Mouse (Mus musculus): ENCODE data around the gene Hepacam. TPM values are rescaled to one million over a fixed set of nuclear protein-coding genes. Genes with fewer than 3 reads are reported as not detected.
A peak's percentile ranks its signal among the peaks of the same experiment; 100 is the strongest.

Gene Hepacam
- polyA plus RNA-seq, 1 experiment from 2014 or later, result not detected

- Histone ChIP-seq H3K4me3 (ENCODE audit: low read depth, low read length) (no peak overlapping the region), H3K9me3 (ENCODE audit: control insufficient read depth, low read depth, low read length) (no peaks in the 10 kb centered on the region), H3K4me1 (ENCODE audit: control insufficient read depth, insufficient read depth, low read length) (no peaks in the 10 kb centered on the region), H3K36me3 (ENCODE audit: control insufficient read depth, insufficient read depth, low read length) (no peaks in the 10 kb centered on the region), H3K27ac (ENCODE audit: low read length) (no peak overlapping the region), H3K4me2 (replicated peaks; ENCODE audit: low read depth, low read length) (no peak overlapping the region), H3K27me3 (ENCODE audit: control insufficient read depth, insufficient read depth, low read length) (no peaks in the 10 kb centered on the region), H3K9ac (replicated peaks; ENCODE audit: low read depth, low read length) (no peak overlapping the region)
- 79% methylated on average over 2 of the region's 2 CpGs for whole genome bisulfite sequencing
- no peak for ATAC-seq (ENCODE audit: insufficient number of reproducible peaks, insufficient read depth, low FRiP score, low read depth)
Observed at GRCm38 (mm10) chr9:37400585-37400984, 33.4 kb downstream of the Hepacam start.

- Histone ChIP-seq H3K9me3 (ENCODE audit: control insufficient read depth, low read depth, low read length) (no peaks in the 10 kb centered on the region), H3K27me3 (ENCODE audit: control insufficient read depth, insufficient read depth, low read length) (no peaks in the 10 kb centered on the region), H3K27ac (ENCODE audit: low read length) (no peak within 1 kb of the TSS), H3K9ac (replicated peaks; ENCODE audit: low read depth, low read length) (no peak within 1 kb of the TSS), H3K4me2 (replicated peaks; ENCODE audit: low read depth, low read length) (no peak within 1 kb of the TSS), H3K36me3 (ENCODE audit: control insufficient read depth, insufficient read depth, low read length) (no peaks in the 10 kb centered on the region), H3K4me1 (ENCODE audit: control insufficient read depth, insufficient read depth, low read length) (no peaks in the 10 kb centered on the region), H3K4me3 (ENCODE audit: low read depth, low read length) (peak within 1 kb of the TSS; percentile 5; the same call in 1 of the 2 replicates)
- no peak for ATAC-seq (ENCODE audit: insufficient number of reproducible peaks, insufficient read depth, low FRiP score, low read depth)
- 19% methylated on average over 7 of the region's 7 CpGs for WGBS
Observed at GRCm38 (mm10) chr9:37401802-37402201, 34.7 kb downstream of the Hepacam start, which contains the start of gene Robo4. Gene Robo4, plus strand, starts transcription at chr9:37401897.

- H3K4me2 ChIP-seq (replicated peaks; ENCODE audit: low read depth, low read length), result no peak overlapping the region
- H3K27me3 ChIP-seq (ENCODE audit: control insufficient read depth, insufficient read depth, low read length), result no peaks in the 10 kb centered on the region
- H3K4me1 ChIP-seq (ENCODE audit: control insufficient read depth, insufficient read depth, low read length), result no peaks in the 10 kb centered on the region
- no peaks in the 10 kb centered on the region for H3K36me3 ChIP-seq (ENCODE audit: control insufficient read depth, insufficient read depth, low read length)
- H3K4me3 ChIP-seq (ENCODE audit: low read depth, low read length), result peak overlapping the region; percentile 5; the same call in 1 of the 2 replicates
- H3K27ac ChIP-seq (ENCODE audit: low read length), result no peak overlapping the region
- H3K9me3 ChIP-seq (ENCODE audit: control insufficient read depth, low read depth, low read length), result no peaks in the 10 kb centered on the region
- 81% methylated on average over 7 of the region's 7 CpGs for WGBS
- no peak for ATAC-seq (ENCODE audit: insufficient number of reproducible peaks, insufficient read depth, low FRiP score, low read depth)
- no peak overlapping the region for H3K9ac ChIP-seq (replicated peaks; ENCODE audit: low read depth, low read length)
Observed at GRCm38 (mm10) chr9:37402501-37402900, 35.4 kb downstream of the Hepacam start.

- Histone ChIP-seq H3K27me3 (ENCODE audit: control insufficient read depth, insufficient read depth, low read length) (no peaks in the 10 kb centered on the region), H3K27ac (ENCODE audit: low read length) (no peak overlapping the region), H3K9me3 (ENCODE audit: control insufficient read depth, low read depth, low read length) (no peaks in the 10 kb centered on the region), H3K4me1 (ENCODE audit: control insufficient read depth, insufficient read depth, low read length) (no peaks in the 10 kb centered on the region), H3K9ac (replicated peaks; ENCODE audit: low read depth, low read length) (no peak overlapping the region), H3K36me3 (ENCODE audit: control insufficient read depth, insufficient read depth, low read length) (no peaks in the 10 kb centered on the region), H3K4me3 (ENCODE audit: low read depth, low read length) (peak overlapping the region; percentile 5; the same call in 1 of the 2 replicates), H3K4me2 (replicated peaks; ENCODE audit: low read depth, low read length) (peak overlapping the region; percentile 6; the same call in 1 of the 2 replicates)
- 80% methylated on average over 7 of the region's 7 CpGs for WGBS
- ATAC-seq (ENCODE audit: insufficient number of reproducible peaks, insufficient read depth, low FRiP score, low read depth), result no peak
Observed at GRCm38 (mm10) chr9:37403011-37403410, 35.9 kb downstream of the Hepacam start.

GRCm38 (mm10) chr9:37406372-37406771 is 39.2 kb downstream of the Hepacam start:
- 0 out of 2 replicates have a peak, but pooled peaks have one; percentile 31 for ATAC-seq (ENCODE audit: insufficient number of reproducible peaks, insufficient read depth, low FRiP score, low read depth)
- Histone ChIP-seq H3K4me2 (replicated peaks; ENCODE audit: low read depth, low read length) (no peak overlapping the region), H3K9me3 (ENCODE audit: control insufficient read depth, low read depth, low read length) (no peaks in the 10 kb centered on the region), H3K27me3 (ENCODE audit: control insufficient read depth, insufficient read depth, low read length) (no peaks in the 10 kb centered on the region), H3K9ac (replicated peaks; ENCODE audit: low read depth, low read length) (no peak overlapping the region), H3K36me3 (ENCODE audit: control insufficient read depth, insufficient read depth, low read length) (no peaks in the 10 kb centered on the region), H3K4me3 (ENCODE audit: low read depth, low read length) (no peak overlapping the region), H3K27ac (ENCODE audit: low read length) (no peak overlapping the region), H3K4me1 (ENCODE audit: control insufficient read depth, insufficient read depth, low read length) (no peaks in the 10 kb centered on the region)
- 3% methylated on average over 1 of the region's 1 CpGs for WGBS

GRCm38 (mm10) chr9:37407850-37408502 is 40.8 kb downstream of the Hepacam start:
- Histone ChIP-seq H3K4me1 (ENCODE audit: control insufficient read depth, insufficient read depth, low read length) (no peaks in the 10 kb centered on the region), H3K36me3 (ENCODE audit: control insufficient read depth, insufficient read depth, low read length) (no peaks in the 10 kb centered on the region), H3K9ac (replicated peaks; ENCODE audit: low read depth, low read length) (no peak overlapping the region), H3K27ac (ENCODE audit: low read length) (no peak overlapping the region), H3K4me3 (ENCODE audit: low read depth, low read length) (no peak overlapping the region), H3K27me3 (ENCODE audit: control insufficient read depth, insufficient read depth, low read length) (no peaks in the 10 kb centered on the region), H3K9me3 (ENCODE audit: control insufficient read depth, low read depth, low read length) (no peaks in the 10 kb centered on the region), H3K4me2 (replicated peaks; ENCODE audit: low read depth, low read length) (no peak overlapping the region)
- no peak for ATAC-seq (ENCODE audit: insufficient number of reproducible peaks, insufficient read depth, low FRiP score, low read depth)
- WGBS, result 19% methylated on average over 19 of the region's 19 CpGs

GRCm38 (mm10) chr9:37409698-37410445 is 42.7 kb downstream of the Hepacam start:
- Histone ChIP-seq H3K27ac (ENCODE audit: low read length) (no peak overlapping the region), H3K4me1 (ENCODE audit: control insufficient read depth, insufficient read depth, low read length) (no peaks in the 10 kb centered on the region), H3K36me3 (ENCODE audit: control insufficient read depth, insufficient read depth, low read length) (no peaks in the 10 kb centered on the region), H3K9ac (replicated peaks; ENCODE audit: low read depth, low read length) (no peak overlapping the region), H3K4me3 (ENCODE audit: low read depth, low read length) (no peak overlapping the region), H3K9me3 (ENCODE audit: control insufficient read depth, low read depth, low read length) (no peaks in the 10 kb centered on the region), H3K27me3 (ENCODE audit: control insufficient read depth, insufficient read depth, low read length) (no peaks in the 10 kb centered on the region), H3K4me2 (replicated peaks; ENCODE audit: low read depth, low read length) (no peak overlapping the region)
- 63% methylated on average over 8 of the region's 8 CpGs for WGBS
- ATAC-seq (ENCODE audit: insufficient number of reproducible peaks, insufficient read depth, low FRiP score, low read depth), result no peak

GRCm38 (mm10) chr9:37412989-37413388 is 45.8 kb downstream of the Hepacam start:
- Histone ChIP-seq H3K4me1 (ENCODE audit: control insufficient read depth, insufficient read depth, low read length) (no peaks in the 10 kb centered on the region), H3K9ac (replicated peaks; ENCODE audit: low read depth, low read length) (no peak overlapping the region), H3K36me3 (ENCODE audit: control insufficient read depth, insufficient read depth, low read length) (no peaks in the 10 kb centered on the region), H3K27me3 (ENCODE audit: control insufficient read depth, insufficient read depth, low read length) (no peaks in the 10 kb centered on the region), H3K27ac (ENCODE audit: low read length) (no peak overlapping the region), H3K4me2 (replicated peaks; ENCODE audit: low read depth, low read length) (no peak overlapping the region), H3K4me3 (ENCODE audit: low read depth, low read length) (no peak overlapping the region), H3K9me3 (ENCODE audit: control insufficient read depth, low read depth, low read length) (no peaks in the 10 kb centered on the region)
- ATAC-seq (ENCODE audit: insufficient number of reproducible peaks, insufficient read depth, low FRiP score, low read depth), result no peak
- WGBS, result 40% methylated on average over 3 of the region's 3 CpGs

All from stomach, embryonic 14.5 days (tissue).